ENCODE assay signal across 2 mouse cellular contexts in genomic region chr7:110593991-110594390, GRCm38 (mm10). TPM values are rescaled to one million over a fixed set of nuclear protein-coding genes. Genes with fewer than 3 reads are reported as not detected.
"Had no signal": no experiment of that assay in that cellular context is flagged by ENCODE, and none has a peak within 500 bp of the region (broad histone marks: within the 10 kb centered on the region; RNA-seq: fewer than 3 reads in every experiment).

No protein-coding gene starts in this region.

RNA-seq across cellular contexts. Expression of gene Adm, which starts 33.5 kb away (rescaled TPM):
- total RNA-seq: granulocyte monocyte progenitor cell, adult 5-6 weeks; hematopoietic stem cell, adult 5-6 weeks had no signal
